Mouse (Mus musculus) olfactory bulb, adult 2 months (tissue): Measurements from ENCODE around the gene Arpc2.

Experiments used
- CTCF ChIP-seq: fragments of 200-500 bp; IDR thresholded peaks from 2 replicates; pipeline ENCODE4 v1.5.1; 2012; ENCODE audit warnings: low read depth, mild to moderate bottlenecking, low read length, moderate library complexity; ENCODE audit not compliant: insufficient read depth
- POLR2A ChIP-seq: fragments of 200-500 bp; IDR thresholded peaks from 2 replicates; pipeline ENCODE4 v1.6.1; 2012; ENCODE audit warnings: mild to moderate bottlenecking, low read depth, low read length, moderate library complexity; ENCODE audit not compliant: insufficient read depth

- TF ChIP-seq POLR2A (no peak), CTCF (no peak)
Measured at GRCm38 (mm10) chr1:74230992-74231391, 4.9 kb upstream of the Arpc2 start.
